Mouse (Mus musculus) R1 (cell line): ENCODE measurements around the gene Cenpm.
A peak's percentile ranks its signal among the peaks of the same experiment; 100 is the strongest.

Experiments
- DNase-seq: peaks from one replicate; pipeline ENCODE4 v3.0.0-alpha.2; 2018; ENCODE audit warnings: low read depth, low spot score

The Cenpm gene

GRCm38 (mm10) chr15:82192617-82193016, 51.9 kb downstream of the Cenpm start:
- no peak for DNase-seq

- DNase-seq = peak; percentile 89
These were observed 55.9 kb downstream of the Cenpm start for GRCm38 (mm10) chr15:82188481-82189240.

GRCm38 (mm10) chr15:82187924-82188323, 56.6 kb downstream of the Cenpm start:
- peak; percentile 89 for DNase-seq

- DNase-seq = peak; percentile 59
These were observed 57.1 kb downstream of the Cenpm start for GRCm38 (mm10) chr15:82187401-82187800.

GRCm38 (mm10) chr15:82186931-82187330, 57.6 kb downstream of the Cenpm start:
- DNase-seq = no peak

GRCm38 (mm10) chr15:82186131-82186530, 58.4 kb downstream of the Cenpm start:
- DNase-seq = no peak

- no peak for DNase-seq
These were observed 59.3 kb downstream of the Cenpm start for GRCm38 (mm10) chr15:82185062-82185783.

GRCm38 (mm10) chr15:82184656-82185055, 59.9 kb downstream of the Cenpm start:
- DNase-seq = no peak

- DNase-seq = no peak
These were observed 60.4 kb downstream of the Cenpm start for GRCm38 (mm10) chr15:82184183-82184582.
